Mouse (Mus musculus) liver, postnatal 0 days (tissue): Measurements from ENCODE around the gene Aph1a. TPM values are rescaled to one million over a fixed set of nuclear protein-coding genes. Genes with fewer than 3 reads are reported as not detected.
A peak's percentile ranks its signal among the peaks of the same experiment; 100 is the strongest.

Experiments
- ATAC-seq: fragments of 200-750 bp; cut with Nextera tagmentation; 2 replicates; pipeline ENCODE4 v1.8.0; 2017; ENCODE audit warnings: mild to moderate bottlenecking, moderate library complexity
- DNase-seq: peaks from one replicate; pipeline ENCODE4 v3.0.0-alpha.2; 2016
- H3K27ac ChIP-seq: fragments of 300-500 bp; sonication (generic); 2 replicates; pipeline ENCODE4 v1.5.1; 2014; ENCODE audit warnings: antibody characterized with exemption, moderate library complexity, mild to moderate bottlenecking, low read depth
- H3K27me3 ChIP-seq: fragments of 300-500 bp; sonication (generic); 2 replicates; pipeline ENCODE4 v1.6.1; 2014; ENCODE audit warnings: low read length, control low read depth, mixed read lengths; ENCODE audit not compliant: insufficient read depth
- H3K36me3 ChIP-seq: fragments of 300-500 bp; sonication (generic); replicated peaks from 2 replicates; pipeline ENCODE4 v1.6.1; 2014; ENCODE audit warnings: mild to moderate bottlenecking, control low read depth, low read length, moderate library complexity, mixed read lengths; ENCODE audit not compliant: insufficient read depth
- H3K4me1 ChIP-seq: fragments of 300-500 bp; sonication (generic); 2 replicates; pipeline ENCODE4 v1.6.1; 2014; ENCODE audit warnings: antibody characterized with exemption, mild to moderate bottlenecking, control low read depth; ENCODE audit not compliant: insufficient read depth
- H3K4me2 ChIP-seq: fragments of 300-500 bp; sonication (generic); 2 replicates; pipeline ENCODE4 v1.6.1; 2014; ENCODE audit warnings: low read depth, mild to moderate bottlenecking, low read length, moderate library complexity, mixed read lengths
- H3K4me3 ChIP-seq: fragments of 300-500 bp; sonication (generic); 2 replicates; pipeline ENCODE4 v1.5.1; 2014; ENCODE audit warnings: low read depth, low read length
- H3K9ac ChIP-seq: fragments of 300-500 bp; sonication (generic); replicated peaks from 2 replicates; pipeline ENCODE4 v1.6.1; 2014; ENCODE audit warnings: mild to moderate bottlenecking, moderate library complexity
- H3K9me3 ChIP-seq: fragments of 300-500 bp; sonication (generic); 2 replicates; pipeline ENCODE4 v1.6.1; 2016; ENCODE audit warnings: mild to moderate bottlenecking, control low read depth, low read length, mixed read lengths
- CTCF ChIP-seq: sonication (generic); IDR thresholded peaks from 2 replicates; pipeline ENCODE4 v1.5.1; 2016; ENCODE audit warnings: antibody characterized with exemption, low read depth
- EP300 ChIP-seq: IDR thresholded peaks from 2 replicates; pipeline ENCODE4 v1.6.1; 2016; ENCODE audit warnings: antibody characterized with exemption, low read depth, mild to moderate bottlenecking
- WGBS: fragments of 180-500 bp; shearing (Covaris S2); extraction: QIAGEN DNeasy Blood & Tissue Kit; methylation state at CpG from one replicate; pipeline ENCODE4 v1.1.7; 2014; ENCODE audit not compliant: insufficient replicate concordance; 5-methylcytosine and 5-hydroxymethylcytosine counted together
- polyA plus RNA-seq: library from polyadenylated mRNA; unstranded; fragments of >200 nt; fragmentation: Nextera tagmentation; extraction: Ambion mirVana; gene quantifications from 2 replicates; pipeline ENCODE4 v1.2.1, GENCODE M21; 2015

Gene Aph1a
- polyA plus RNA-seq, 1 experiment from 2014 or later: 22.9 TPM

DNA sequence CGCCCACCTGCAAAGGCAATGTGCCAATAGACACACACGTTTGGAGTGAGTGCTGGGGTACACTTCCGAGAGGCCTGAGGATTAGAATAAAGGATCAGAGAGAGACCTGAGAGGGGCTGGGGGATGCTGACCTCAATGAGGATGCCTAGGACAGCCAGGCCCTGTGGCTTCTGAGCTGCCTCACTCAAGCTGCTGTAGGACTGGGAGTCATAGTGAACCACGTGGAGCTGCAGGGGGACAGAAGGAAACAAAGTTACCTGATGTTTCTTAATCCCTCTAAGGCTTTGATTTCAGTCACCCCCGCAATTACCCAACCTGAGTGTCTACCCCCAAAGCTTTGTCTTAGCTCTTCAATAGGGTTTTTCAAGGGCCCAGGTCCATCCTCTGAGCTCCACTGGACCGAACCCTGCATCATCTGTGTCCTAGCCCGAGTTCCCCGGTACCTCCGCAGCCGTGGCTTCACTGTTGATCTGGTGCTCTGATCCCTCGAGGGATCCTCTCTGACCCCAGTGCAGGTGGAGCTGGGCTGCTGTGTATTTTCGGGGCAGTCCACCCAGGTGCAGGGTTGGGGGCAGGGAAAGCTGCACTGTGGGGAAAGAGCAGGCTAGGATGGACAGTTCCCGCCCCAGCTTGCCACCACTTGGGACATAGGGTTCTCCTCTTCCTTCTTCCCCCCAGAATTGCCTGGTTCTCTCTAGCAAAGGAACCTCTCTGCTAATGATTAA lies 6.2 kb downstream of the Aph1a start:
- no peak for ATAC-seq
- Histone ChIP-seq H3K9ac (no peak overlapping the region), H3K4me3 (no peak overlapping the region), H3K9me3 (no peaks in the 10 kb centered on the region), H3K36me3 (0 out of 2 replicates have a peak, but pooled peaks cover 4% of the 10 kb centered on the region), H3K27ac (no peak overlapping the region), H3K4me2 (no peak overlapping the region), H3K4me1 (peaks cover 21% of the 10 kb centered on the region), H3K27me3 (peaks cover 19% of the 10 kb centered on the region)
- WGBS: 59% methylated on average over 13 of the region's 13 CpGs
- TF ChIP-seq EP300: no peak
- TF ChIP-seq CTCF: no peak
- DNase-seq: no peak

GRCm38 (mm10) chr3:95901616-95902372 lies 8.0 kb downstream of the Aph1a start:
- peaks cover 27% of the 10 kb centered on the region for H3K4me1 ChIP-seq
- no peak for DNase-seq
- ATAC-seq: no peak
- H3K4me2 ChIP-seq: no peak overlapping the region
- H3K27me3 ChIP-seq: peaks cover 30% of the 10 kb centered on the region
- no peak overlapping the region for H3K4me3 ChIP-seq
- TF ChIP-seq CTCF (no peak), EP300 (no peak)
- 65% methylated on average over 9 of the region's 9 CpGs for WGBS
- no peaks in the 10 kb centered on the region for H3K9me3 ChIP-seq
- H3K9ac ChIP-seq: no peak overlapping the region; the same call in 1 of the 2 replicates
- 0 out of 2 replicates have a peak, but pooled peaks cover 4% of the 10 kb centered on the region for H3K36me3 ChIP-seq
- peak overlapping the region; percentile 45 for H3K27ac ChIP-seq

GRCm38 (mm10) chr3:95902373-95902625 lies 8.5 kb downstream of the Aph1a start:
- Histone ChIP-seq H3K27ac (peak overlapping the region; percentile 45; the same call in 1 of the 2 replicates), H3K36me3 (0 out of 2 replicates have a peak, but pooled peaks cover 4% of the 10 kb centered on the region), H3K4me1 (peaks cover 27% of the 10 kb centered on the region), H3K27me3 (peaks cover 31% of the 10 kb centered on the region), H3K9me3 (no peaks in the 10 kb centered on the region), H3K9ac (no peak overlapping the region; the same call in 1 of the 2 replicates), H3K4me2 (no peak overlapping the region), H3K4me3 (no peak overlapping the region)
- DNase-seq (no peak), ATAC-seq (no peak)
- TF ChIP-seq EP300: no peak
- no peak for TF ChIP-seq CTCF

DNA sequence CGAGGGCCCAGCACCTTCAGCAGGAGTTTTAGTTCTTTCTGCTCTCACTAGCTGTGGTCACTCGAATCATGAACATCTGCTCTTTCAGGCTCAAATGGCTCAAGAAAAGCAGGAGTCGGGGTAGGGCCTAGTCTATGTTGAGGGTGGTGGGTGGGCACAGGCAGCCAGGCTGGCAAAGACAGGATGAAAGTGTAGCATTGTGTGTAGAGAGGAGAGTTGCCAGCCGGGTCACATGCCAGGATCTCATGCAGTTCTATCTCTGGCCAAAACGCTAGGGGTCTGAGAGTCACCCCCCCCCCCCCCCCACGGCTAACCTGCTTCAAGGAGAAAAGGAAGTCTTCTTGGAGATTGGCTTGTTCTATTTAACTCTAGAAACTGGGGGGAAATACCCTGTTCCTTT lies 8.9 kb downstream of the Aph1a start:
- ATAC-seq: no peak
- H3K9me3 ChIP-seq: no peaks in the 10 kb centered on the region
- peaks cover 27% of the 10 kb centered on the region for H3K4me1 ChIP-seq
- WGBS: 36% methylated on average over 6 of the region's 6 CpGs
- H3K4me2 ChIP-seq: no peak overlapping the region
- no peak overlapping the region; the same call in 1 of the 2 replicates for H3K9ac ChIP-seq
- 0 out of 2 replicates have a peak, but pooled peaks cover 4% of the 10 kb centered on the region for H3K36me3 ChIP-seq
- H3K4me3 ChIP-seq: no peak overlapping the region
- no peak for DNase-seq
- peaks cover 35% of the 10 kb centered on the region for H3K27me3 ChIP-seq
- H3K27ac ChIP-seq: no peak overlapping the region
- TF ChIP-seq CTCF: no peak
- TF ChIP-seq EP300: no peak

GRCm38 (mm10) chr3:95903753-95904502 lies 10.2 kb downstream of the Aph1a start:
- TF ChIP-seq CTCF (no peak), EP300 (no peak)
- H3K27me3 ChIP-seq: peaks cover 37% of the 10 kb centered on the region

GRCm38 (mm10) chr3:95904568-95904967 lies 10.8 kb downstream of the Aph1a start, which contains the start of gene Car14:
Gene Car14, minus strand, starts transcription at chr3:95904691.
- WGBS: 2% methylated on average over 15 of the region's 15 CpGs
- Histone ChIP-seq H3K27me3 (peaks cover 37% of the 10 kb centered on the region), H3K27ac (peak within 1 kb of the TSS; percentile 88), H3K9ac (peak within 1 kb of the TSS; percentile 64), H3K9me3 (no peaks in the 10 kb centered on the region), H3K4me3 (peak within 1 kb of the TSS; percentile 31), H3K4me2 (peak within 1 kb of the TSS; percentile 75), H3K36me3 (no peaks in the 10 kb centered on the region), H3K4me1 (peaks cover 27% of the 10 kb centered on the region)
- DNase-seq: no peak
- TF ChIP-seq CTCF (no peak), EP300 (no peak)
- peak; percentile 19 for ATAC-seq

More at GRCm38 (mm10) chr3:95903753-95904502, 10.2 kb downstream of the Aph1a start:
- H3K4me2 ChIP-seq: peak overlapping the region; percentile 75
- peaks cover 27% of the 10 kb centered on the region for H3K4me1 ChIP-seq
- no peaks in the 10 kb centered on the region for H3K36me3 ChIP-seq
- peak overlapping the region; percentile 64 for H3K9ac ChIP-seq
- peak overlapping the region; percentile 88 for H3K27ac ChIP-seq
- peak; percentile 42 for DNase-seq
- peak; percentile 81 for ATAC-seq
- no peaks in the 10 kb centered on the region for H3K9me3 ChIP-seq
- WGBS: 10% methylated on average over 15 of the region's 15 CpGs
- H3K4me3 ChIP-seq: peak overlapping the region; percentile 31
